Mouse (Mus musculus) kidney, postnatal 4 days (tissue): ENCODE measurements around the gene Crcp.

Experiments
- DNase-seq, 2 experiments: peaks; one replicate each; pipeline ENCODE4 v3.0.0; 2021; ENCODE audit warnings: mixed read lengths in 2 of 2

Gene Crcp

GRCm38 (mm10) chr5:130101724-130102123 is 72.6 kb downstream of the Crcp start:
- DNase-seq = no peak

DNA sequence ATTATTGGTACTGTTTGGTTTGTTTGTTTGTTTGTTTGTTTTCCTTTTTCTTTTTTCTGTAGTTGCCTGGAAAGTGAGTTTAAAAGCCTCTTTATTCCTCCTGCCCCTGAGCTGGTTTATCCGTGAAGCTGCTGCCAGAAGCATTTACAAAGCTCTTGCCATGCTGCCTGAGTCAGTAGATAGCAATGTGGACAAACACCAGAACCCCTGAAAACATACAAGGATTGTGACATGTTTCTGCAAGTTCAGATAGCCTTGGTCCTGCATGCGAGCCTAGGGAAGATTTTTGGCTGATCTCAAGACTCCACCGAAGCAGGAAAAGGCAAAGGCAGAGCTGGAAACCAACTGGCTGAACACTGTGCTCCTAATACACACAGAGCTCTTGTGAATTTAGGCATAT is 80.3 kb downstream of the Crcp start:
- no peak for DNase-seq
